Mouse (Mus musculus) small intestine, adult 2 months (tissue): ENCODE data around the gene Cpeb3. TPM values are rescaled to one million over a fixed set of nuclear protein-coding genes. Genes with fewer than 3 reads are reported as not detected.
A peak's percentile ranks its signal among the peaks of the same experiment; 100 is the strongest.

ENCODE experiments used
- H3K27ac ChIP-seq: fragments of 200-500 bp; 2 replicates; pipeline ENCODE4 v1.5.1; 2012; ENCODE audit warnings: low read depth, low read length, control low read depth, inconsistent platforms; ENCODE audit not compliant: insufficient read depth
- H3K27me3 ChIP-seq: fragments of 200-500 bp; 2 replicates; pipeline ENCODE4 v1.6.1; 2012; ENCODE audit warnings: mild to moderate bottlenecking, moderate library complexity, low read length, inconsistent platforms; ENCODE audit not compliant: control insufficient read depth, insufficient read depth
- H3K36me3 ChIP-seq: fragments of 200-500 bp; 2 replicates; pipeline ENCODE4 v1.6.1; 2012; ENCODE audit warnings: mild to moderate bottlenecking, low read length, control low read depth, inconsistent platforms; ENCODE audit not compliant: control insufficient read depth, insufficient read depth
- H3K4me1 ChIP-seq: fragments of 200-500 bp; 2 replicates; pipeline ENCODE4 v1.6.1; 2012; ENCODE audit warnings: low read length, inconsistent platforms, mixed read lengths; ENCODE audit not compliant: control insufficient read depth, insufficient read depth, insufficient read length
- H3K4me3 ChIP-seq: fragments of 200-500 bp; 2 replicates; pipeline ENCODE4 v1.5.1; 2012; ENCODE audit warnings: low read depth, mild to moderate bottlenecking, control low read depth, inconsistent platforms, low read length, moderate library complexity
- CTCF ChIP-seq: fragments of 200-500 bp; IDR thresholded peaks from 2 replicates; pipeline ENCODE4 v1.5.1; 2012; ENCODE audit warnings: low read depth, mild to moderate bottlenecking, control low read depth, inconsistent platforms, low read length, moderate library complexity, mixed read lengths; ENCODE audit not compliant: insufficient replicate concordance, insufficient read length; ENCODE audit errors: extremely low read depth
- POLR2A ChIP-seq: fragments of 200-500 bp; IDR thresholded peaks from 2 replicates; pipeline ENCODE4 v1.6.1; 2012; ENCODE audit warnings: low read depth, mild to moderate bottlenecking, control low read depth, inconsistent platforms, low read length, moderate library complexity
- WGBS: fragments of 180-500 bp; shearing (Covaris S2); methylation state at CpG from one replicate; pipeline ENCODE4 v1.1.7; 2018; 5-methylcytosine and 5-hydroxymethylcytosine counted together
- polyA plus RNA-seq: library from polyadenylated mRNA; depleted of rRNA; stranded (reverse); fragments of >200 nt; gene quantifications from 2 replicates; pipeline ENCODE4 v1.2.3, GENCODE M21; 2012

Gene Cpeb3
- polyA plus RNA-seq, 1 experiment = 9.1 TPM

DNA sequence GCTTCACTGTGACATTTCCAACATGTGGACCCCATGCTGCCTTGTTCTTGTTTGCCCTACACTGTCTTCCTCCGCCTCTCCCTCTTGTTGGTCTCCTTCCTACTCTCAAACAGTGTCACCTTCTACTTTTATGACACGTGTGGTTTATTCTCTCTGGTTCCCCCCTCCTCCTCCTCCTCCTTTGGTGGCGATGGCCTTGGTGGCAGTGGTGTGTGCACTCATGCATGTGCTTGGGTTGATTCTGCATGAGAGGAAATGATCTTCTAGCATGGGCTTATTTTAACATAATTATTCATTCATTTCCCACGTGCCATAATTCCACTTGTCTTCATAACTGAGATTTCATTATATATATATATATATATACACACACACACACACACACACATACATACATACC, 98.5 kb downstream of the Cpeb3 start:
- TF ChIP-seq POLR2A = no peak
- no peak for TF ChIP-seq CTCF
- Histone ChIP-seq H3K27me3 (no peaks in the 10 kb centered on the region), H3K27ac (no peak overlapping the region), H3K36me3 (no peaks in the 10 kb centered on the region), H3K4me1 (no peaks in the 10 kb centered on the region), H3K4me3 (no peak overlapping the region)
- WGBS = 75% methylated on average over 4 of the region's 4 CpGs

DNA sequence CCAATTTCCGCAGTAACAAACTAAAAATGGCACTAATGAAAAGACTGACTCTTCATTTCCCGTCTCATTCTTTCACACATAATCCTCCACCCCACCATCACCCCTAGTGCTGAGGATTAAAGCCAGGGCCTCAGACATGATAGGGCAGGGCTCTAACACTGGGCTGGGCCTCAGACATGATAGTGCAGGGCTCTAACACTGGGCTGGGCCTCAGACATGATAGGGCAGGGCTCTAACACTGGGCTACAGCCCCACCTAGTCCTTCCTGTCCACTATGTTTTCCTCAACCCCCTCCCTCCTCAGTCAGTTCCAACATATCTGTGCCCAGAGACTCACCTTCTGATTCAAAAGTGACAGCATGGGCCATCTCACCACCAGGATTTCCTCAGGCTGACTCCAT, 107.7 kb downstream of the Cpeb3 start:
- no peaks in the 10 kb centered on the region for H3K36me3 ChIP-seq
- H3K4me3 ChIP-seq = no peak overlapping the region
- no peak overlapping the region for H3K27ac ChIP-seq
- no peaks in the 10 kb centered on the region for H3K27me3 ChIP-seq
- H3K4me1 ChIP-seq = no peaks in the 10 kb centered on the region
- TF ChIP-seq CTCF (no peak), POLR2A (no peak)
- 86% methylated on average over 2 of the region's 2 CpGs for WGBS

- Histone ChIP-seq H3K4me1 (no peaks in the 10 kb centered on the region), H3K36me3 (no peaks in the 10 kb centered on the region), H3K27me3 (no peaks in the 10 kb centered on the region), H3K27ac (no peak overlapping the region), H3K4me3 (no peak overlapping the region)
- TF ChIP-seq CTCF (no peak), POLR2A (no peak)
- WGBS = 79% methylated on average over 4 of the region's 4 CpGs
Measured at GRCm38 (mm10) chr19:37095666-37096330, 112.6 kb downstream of the Cpeb3 start.

DNA sequence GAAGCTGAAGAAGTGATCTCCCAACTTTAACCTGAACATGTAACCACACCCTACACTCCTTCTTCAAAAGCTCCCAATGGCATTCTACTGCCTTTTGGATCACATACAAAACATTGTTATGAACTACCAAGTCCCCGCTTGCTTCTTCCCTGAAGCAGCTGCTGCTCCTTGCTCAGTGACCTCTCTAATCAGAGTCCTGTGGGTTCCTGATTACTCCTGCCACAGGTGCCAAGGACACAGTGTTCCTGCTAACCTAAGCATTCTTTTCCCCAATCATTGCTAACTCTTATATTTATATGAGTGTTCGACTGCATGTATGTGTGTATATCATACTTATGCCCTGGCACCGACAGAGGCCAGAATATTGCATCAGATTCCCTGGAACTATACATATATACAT, 115.2 kb downstream of the Cpeb3 start:
- no peaks in the 10 kb centered on the region for H3K36me3 ChIP-seq
- H3K4me3 ChIP-seq = no peak overlapping the region
- no peaks in the 10 kb centered on the region for H3K27me3 ChIP-seq
- 37% methylated on average over 3 of the region's 3 CpGs for WGBS
- H3K4me1 ChIP-seq = no peaks in the 10 kb centered on the region
- no peak for TF ChIP-seq POLR2A
- TF ChIP-seq CTCF = no peak
- H3K27ac ChIP-seq = peak overlapping the region; percentile 38; the same call in 1 of the 2 replicates

- 48% methylated on average over 8 of the region's 8 CpGs for WGBS
- Histone ChIP-seq H3K27ac (no peak overlapping the region), H3K4me1 (no peaks in the 10 kb centered on the region)
Measured at GRCm38 (mm10) chr19:37090146-37091061, 118.0 kb downstream of the Cpeb3 start.

DNA sequence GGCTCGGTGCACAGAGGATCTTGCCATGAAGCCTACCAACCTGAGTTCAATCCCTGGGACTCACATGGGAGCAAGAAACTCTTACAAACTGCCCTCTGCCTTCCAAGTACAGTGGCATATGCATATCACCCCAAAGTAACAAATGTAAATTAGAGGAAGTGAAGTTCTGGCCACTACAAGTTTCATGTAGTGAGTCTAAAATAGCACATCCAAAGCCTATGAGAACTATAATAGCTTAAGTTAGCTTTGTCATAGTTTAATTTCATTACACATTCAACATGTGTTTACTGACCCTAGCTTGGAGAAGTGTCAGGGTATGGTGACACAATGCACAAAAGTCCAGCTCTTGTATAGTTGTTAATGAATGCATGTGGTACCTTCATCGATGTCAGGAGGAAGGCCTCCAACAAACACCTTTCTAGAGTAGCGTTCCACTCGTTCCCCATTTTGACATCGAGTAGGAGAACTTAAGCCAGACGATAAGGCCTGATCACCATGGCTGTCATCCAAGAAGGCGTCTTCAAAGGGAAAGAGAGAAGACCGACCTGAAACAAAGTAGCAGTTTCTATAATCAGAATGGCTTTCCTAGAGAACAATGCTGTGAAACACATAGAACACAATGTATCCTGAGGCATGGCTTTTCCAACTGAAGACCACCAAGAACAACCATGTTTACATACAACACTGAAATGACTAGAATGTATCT, 120.2 kb downstream of the Cpeb3 start:
- Histone ChIP-seq H3K4me3 (no peak overlapping the region), H3K27me3 (no peaks in the 10 kb centered on the region), H3K36me3 (peaks cover 3% of the 10 kb centered on the region; the same call in 1 of the 2 replicates), H3K4me1 (no peaks in the 10 kb centered on the region), H3K27ac (no peak overlapping the region)
- 72% methylated on average over 8 of the region's 8 CpGs for WGBS
- TF ChIP-seq CTCF = no peak
- TF ChIP-seq POLR2A = no peak

More at GRCm38 (mm10) chr19:37090146-37091061, 118.0 kb downstream of the Cpeb3 start:
- no peaks in the 10 kb centered on the region for H3K27me3 ChIP-seq
- H3K4me3 ChIP-seq = no peak overlapping the region
- TF ChIP-seq POLR2A = no peak
- TF ChIP-seq CTCF = no peak
- peaks cover 3% of the 10 kb centered on the region; the same call in 1 of the 2 replicates for H3K36me3 ChIP-seq
